ENCODE assay signal across 12 mouse cellular contexts in genomic region chr19:42727424-42727823, GRCm38 (mm10).
A peak's percentile ranks its signal among the peaks of the same experiment; 100 is the strongest.
DNase-seq lines count a peak whose midpoint lies in the region.
"Had no signal": no experiment of that assay in that cellular context is flagged by ENCODE, and none has a peak within 500 bp of the region (broad histone marks: within the 10 kb centered on the region; RNA-seq: fewer than 3 reads in every experiment).

No protein-coding gene starts in this region.

- DNase-seq in cerebellum, adult 11-12 months, result peak; percentile 39
- DNase-seq in cerebellum, adult 11 months, result no peak
- peak; percentile 35 for DNase-seq in retina, postnatal 1 day
- DNase-seq in retina, embryonic 14.5 days (ENCODE audit: low spot score), result no peak
- peak; percentile 48 for DNase-seq in T-cell, adult 2 months (ENCODE audit: low spot score)
- peak; percentile 11 to 21 for DNase-seq in thymus, postnatal 36 days
- no peak for DNase-seq in heart, adult 11 months
- DNase-seq: adrenal gland, postnatal 14 days; embryo, embryonic 11 days; gastrocnemius, adult 2 months; gastrocnemius, postnatal 25 days; heart, postnatal 4 days had no signal

Comparison
In these comparisons a context has a peak if more than half of its experiments do, and no peak if none do; other contexts are left out.
1. DNase-seq: peak in cerebellum, adult 11-12 months (single experiment), retina, postnatal 1 day (single experiment), T-cell, adult 2 months (single experiment) and thymus, postnatal 36 days (2 of 2); none in cerebellum, adult 11 months (single experiment), retina, embryonic 14.5 days (single experiment) and heart, adult 11 months (single experiment).